Mouse (Mus musculus) E14TG2a.4 (cell line): ENCODE data around the gene Kcnip4.

Experiments
- H3K27me3 ChIP-seq: 2 replicates; pipeline ENCODE4 v1.6.1; 2014; ENCODE audit warnings: low read length, control low read depth; ENCODE audit not compliant: insufficient read depth
- H3K36me3 ChIP-seq: 2 replicates; pipeline ENCODE4 v1.6.1; 2014; ENCODE audit warnings: low read length, control low read depth; ENCODE audit not compliant: insufficient read depth
- H3K4me1 ChIP-seq: replicated peaks from 2 replicates; pipeline ENCODE4 v1.6.1; 2014; ENCODE audit warnings: low read depth, low read length, control low read depth
- H3K4me3 ChIP-seq: replicated peaks from 2 replicates; pipeline ENCODE4 v1.5.1; 2014; ENCODE audit warnings: mild to moderate bottlenecking, low read length
- H3K9me3 ChIP-seq: 2 replicates; pipeline ENCODE4 v1.6.1; 2014; ENCODE audit warnings: low read length, control low read depth
- CTCF ChIP-seq: conservative IDR thresholded peaks from 2 replicates; pipeline ENCODE4 v1.5.1; 2014; ENCODE audit warnings: low read length
- NANOG ChIP-seq: IDR thresholded peaks from 2 replicates; pipeline ENCODE4 v1.6.1; 2014; ENCODE audit warnings: borderline replicate concordance, low read length, mixed read lengths
- POU5F1 ChIP-seq: IDR thresholded peaks from 2 replicates; pipeline ENCODE4 v1.6.1; 2014; ENCODE audit warnings: low read length, borderline replicate concordance

The Kcnip4 gene

DNA sequence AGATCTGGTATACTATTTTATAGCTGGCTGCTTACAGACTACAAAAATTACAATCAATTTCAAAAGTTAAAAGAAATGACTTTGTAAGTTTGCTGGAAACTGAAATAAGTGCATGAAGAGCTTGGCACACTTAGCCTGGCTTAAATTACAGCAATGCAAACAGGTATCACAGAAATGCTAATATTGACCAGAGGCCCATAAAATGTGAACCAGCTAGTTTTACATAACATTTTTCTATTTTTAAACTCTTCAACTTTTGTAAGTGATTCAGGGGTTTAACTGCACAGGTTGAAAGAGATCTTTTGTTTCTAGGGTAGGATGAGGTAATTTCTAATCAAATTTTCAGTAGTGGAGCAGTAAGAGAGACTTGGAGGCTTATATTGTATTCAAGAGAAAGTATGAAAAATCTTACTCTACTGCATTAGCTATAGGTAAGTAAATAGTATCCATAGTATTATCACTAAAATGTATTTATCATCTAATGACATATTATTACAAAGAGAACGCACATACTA lies 535.5 kb downstream of the Kcnip4 start:
- H3K36me3 ChIP-seq = no peaks in the 10 kb centered on the region
- TF ChIP-seq POU5F1 (no peak), NANOG (no peak), CTCF (no peak)
- no peaks in the 10 kb centered on the region for H3K4me1 ChIP-seq
- H3K9me3 ChIP-seq = no peaks in the 10 kb centered on the region
- H3K4me3 ChIP-seq = no peak overlapping the region
- no peaks in the 10 kb centered on the region for H3K27me3 ChIP-seq

DNA sequence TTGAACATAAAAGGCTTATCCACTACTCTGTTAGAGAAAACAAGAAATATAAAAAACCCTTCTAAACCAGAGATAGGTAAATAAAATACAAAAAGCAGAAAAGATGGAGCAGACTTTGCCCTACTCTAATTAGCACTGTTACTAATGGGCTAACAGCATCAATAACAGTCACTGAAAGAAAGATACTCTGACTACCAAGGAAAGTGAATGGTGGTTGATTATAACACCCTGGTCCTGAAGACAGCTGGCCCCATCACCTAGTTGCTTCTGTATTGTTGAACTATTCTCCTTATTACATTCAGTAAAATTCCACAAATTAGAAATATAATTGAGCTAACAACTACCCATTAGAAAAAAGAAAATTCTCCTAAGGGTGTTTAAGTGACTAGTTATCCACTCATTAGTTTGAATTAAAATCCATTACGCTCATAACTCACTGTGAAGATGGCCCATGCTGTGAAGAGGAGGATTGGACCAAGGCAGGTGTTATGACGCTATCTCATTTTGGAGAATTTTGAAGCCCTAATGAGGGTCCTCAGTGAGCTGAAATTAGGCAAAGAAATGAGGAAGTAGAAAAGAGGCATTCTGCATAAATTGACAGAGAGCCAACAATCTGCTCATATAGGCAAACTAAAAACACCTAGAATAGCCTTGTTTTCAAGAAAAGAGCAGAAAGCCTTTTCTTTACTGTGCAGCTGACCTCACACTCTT lies 582.2 kb downstream of the Kcnip4 start:
- Histone ChIP-seq H3K4me1 (no peaks in the 10 kb centered on the region), H3K36me3 (no peaks in the 10 kb centered on the region), H3K27me3 (no peaks in the 10 kb centered on the region), H3K9me3 (no peaks in the 10 kb centered on the region), H3K4me3 (no peak overlapping the region)
- TF ChIP-seq NANOG (no peak), POU5F1 (no peak), CTCF (no peak)

DNA sequence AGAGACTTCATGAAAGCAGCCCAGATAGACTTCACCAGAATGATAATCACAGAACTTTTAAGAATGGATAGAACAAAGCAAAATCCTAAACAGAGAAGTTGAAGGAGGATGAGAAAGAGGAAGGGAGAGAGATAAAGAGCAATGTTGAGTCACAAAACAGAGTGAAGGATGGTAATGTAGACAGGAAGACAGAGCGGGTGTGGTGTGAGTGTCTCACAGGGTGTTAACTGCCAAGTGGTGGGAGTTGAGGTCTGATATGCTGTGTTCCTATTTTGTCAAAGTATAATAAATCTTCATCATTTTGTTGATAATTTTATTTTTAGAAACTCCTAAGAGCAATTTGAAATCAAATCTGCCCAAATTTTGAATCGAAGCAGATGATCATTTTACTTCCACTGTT lies 592.8 kb downstream of the Kcnip4 start:
- Histone ChIP-seq H3K4me1 (no peaks in the 10 kb centered on the region), H3K27me3 (no peaks in the 10 kb centered on the region), H3K4me3 (no peak overlapping the region), H3K9me3 (no peaks in the 10 kb centered on the region), H3K36me3 (no peaks in the 10 kb centered on the region)
- TF ChIP-seq NANOG (no peak), POU5F1 (no peak), CTCF (no peak)

DNA sequence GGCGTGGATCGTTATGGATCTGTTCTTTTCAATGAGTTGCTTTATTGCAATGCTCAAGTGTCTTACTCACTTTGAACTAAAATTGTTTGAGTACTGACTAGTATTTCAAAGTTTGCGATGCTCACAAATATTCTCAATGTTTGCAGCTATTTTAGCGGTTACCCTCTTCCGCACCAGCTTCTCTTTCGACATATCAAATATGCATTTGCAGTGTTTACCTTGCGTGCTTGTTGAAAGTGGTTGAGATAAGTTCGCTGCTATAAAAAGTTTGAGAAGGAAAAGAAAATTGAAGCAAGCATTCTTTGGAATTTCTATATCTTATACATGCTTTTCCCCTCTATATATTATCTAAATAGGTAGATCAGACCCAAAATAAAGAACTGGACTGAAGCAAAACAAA lies 634.5 kb downstream of the Kcnip4 start:
- Histone ChIP-seq H3K27me3 (no peaks in the 10 kb centered on the region), H3K36me3 (no peaks in the 10 kb centered on the region), H3K4me3 (no peak overlapping the region), H3K4me1 (no peaks in the 10 kb centered on the region), H3K9me3 (no peaks in the 10 kb centered on the region)
- TF ChIP-seq CTCF (no peak), NANOG (no peak)

DNA sequence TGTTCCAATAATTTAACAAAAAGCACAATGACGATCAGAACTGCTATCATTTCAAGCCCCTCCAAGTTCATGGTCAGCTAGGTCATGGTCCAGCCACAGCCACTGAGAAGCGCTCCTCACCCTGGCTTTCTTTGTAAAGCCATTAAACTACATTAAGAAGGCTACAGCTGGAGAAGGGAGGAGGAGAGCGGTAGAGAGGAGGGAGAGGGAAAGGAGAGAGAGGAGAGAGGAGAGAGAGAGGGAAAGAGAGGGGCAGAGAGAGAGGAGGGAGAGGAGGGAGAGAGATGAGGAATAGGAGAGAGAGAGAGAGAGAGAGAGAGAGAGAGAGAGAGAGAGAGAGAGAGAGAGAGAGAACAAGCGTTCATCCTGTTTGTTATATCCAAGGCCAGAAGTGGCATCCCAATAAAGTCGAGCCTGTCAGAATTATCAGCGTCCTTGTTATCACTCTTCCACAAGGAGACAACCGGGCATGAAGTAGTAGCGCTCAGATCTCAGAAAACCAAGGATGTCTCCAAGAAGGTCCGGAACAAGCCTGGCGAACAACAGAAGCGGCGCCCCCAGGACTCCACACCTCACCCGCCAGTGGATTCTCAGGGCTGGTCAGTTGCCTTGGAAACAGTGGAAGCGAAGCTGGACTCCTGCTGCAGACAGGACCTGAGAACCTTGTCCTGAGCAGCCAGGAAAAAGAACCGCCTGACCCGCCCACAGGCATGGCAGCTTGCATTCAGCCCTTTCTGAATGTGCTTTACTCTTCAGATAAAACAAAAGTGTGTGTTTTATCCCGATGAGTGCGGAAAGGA lies 635.1 kb downstream of the Kcnip4 start:
- H3K4me3 ChIP-seq = no peak overlapping the region
- H3K4me1 ChIP-seq = no peaks in the 10 kb centered on the region
- H3K27me3 ChIP-seq = no peaks in the 10 kb centered on the region
- TF ChIP-seq CTCF = no peak
- TF ChIP-seq NANOG = no peak
- TF ChIP-seq POU5F1 = no peak
- H3K36me3 ChIP-seq = no peaks in the 10 kb centered on the region
- H3K9me3 ChIP-seq = no peaks in the 10 kb centered on the region

DNA sequence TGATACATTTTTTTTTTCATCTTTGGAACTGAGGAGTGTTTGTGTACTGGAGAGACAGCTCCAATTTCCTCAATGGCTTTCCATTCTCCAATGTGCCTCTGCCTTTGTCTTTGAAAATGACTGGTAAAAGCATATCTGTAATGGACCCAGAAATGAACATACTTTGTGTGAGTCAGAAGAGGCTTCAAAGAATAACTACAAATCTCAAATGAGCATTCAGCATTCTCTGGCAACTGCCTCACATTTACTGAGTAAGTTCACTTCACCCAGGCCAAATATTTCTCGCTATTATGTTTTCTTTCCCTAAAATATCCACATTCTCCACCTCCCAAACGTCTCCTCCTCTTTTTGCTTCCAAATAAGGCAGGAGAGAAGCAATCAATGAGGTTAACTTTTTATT lies 646.6 kb downstream of the Kcnip4 start:
- Histone ChIP-seq H3K36me3 (no peaks in the 10 kb centered on the region), H3K27me3 (no peaks in the 10 kb centered on the region), H3K4me3 (no peak overlapping the region), H3K9me3 (no peaks in the 10 kb centered on the region), H3K4me1 (no peaks in the 10 kb centered on the region)
- TF ChIP-seq POU5F1 (no peak), NANOG (no peak), CTCF (no peak)

DNA sequence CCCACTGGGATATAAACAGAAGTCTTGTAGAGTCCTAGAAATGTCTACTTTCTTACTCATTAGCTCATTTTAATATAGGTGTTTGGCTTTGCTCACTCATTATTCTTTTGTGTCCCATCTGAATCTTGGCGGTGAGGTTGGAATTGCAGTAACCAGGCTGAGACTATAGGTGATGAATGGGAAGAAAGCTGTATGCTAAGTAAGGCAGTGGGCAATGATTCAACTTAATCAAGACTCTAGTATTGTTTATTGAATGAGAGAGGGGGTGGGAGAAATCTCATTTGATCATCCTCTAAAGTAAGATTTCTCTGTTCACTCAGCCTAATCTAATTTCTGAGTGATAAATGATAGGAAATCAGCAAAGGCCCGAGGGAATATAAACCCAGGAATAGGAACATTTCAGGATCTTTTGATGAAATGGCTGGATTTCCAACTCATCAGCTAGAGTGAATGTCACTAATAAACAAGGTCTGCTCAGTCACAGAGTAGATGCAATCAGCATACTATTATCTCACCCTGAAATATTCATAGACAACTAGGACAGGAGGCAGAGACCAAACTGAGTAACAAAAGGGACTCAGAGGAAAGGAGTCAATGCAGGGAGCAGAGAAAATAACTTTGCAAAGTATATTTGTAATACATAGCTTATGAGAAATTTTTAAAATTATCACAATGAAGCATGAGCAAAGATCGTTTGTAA lies 660.3 kb downstream of the Kcnip4 start:
- Histone ChIP-seq H3K36me3 (no peaks in the 10 kb centered on the region), H3K27me3 (no peaks in the 10 kb centered on the region), H3K4me1 (no peaks in the 10 kb centered on the region), H3K9me3 (no peaks in the 10 kb centered on the region), H3K4me3 (no peak overlapping the region)
- TF ChIP-seq POU5F1 (no peak), NANOG (no peak), CTCF (no peak)

DNA sequence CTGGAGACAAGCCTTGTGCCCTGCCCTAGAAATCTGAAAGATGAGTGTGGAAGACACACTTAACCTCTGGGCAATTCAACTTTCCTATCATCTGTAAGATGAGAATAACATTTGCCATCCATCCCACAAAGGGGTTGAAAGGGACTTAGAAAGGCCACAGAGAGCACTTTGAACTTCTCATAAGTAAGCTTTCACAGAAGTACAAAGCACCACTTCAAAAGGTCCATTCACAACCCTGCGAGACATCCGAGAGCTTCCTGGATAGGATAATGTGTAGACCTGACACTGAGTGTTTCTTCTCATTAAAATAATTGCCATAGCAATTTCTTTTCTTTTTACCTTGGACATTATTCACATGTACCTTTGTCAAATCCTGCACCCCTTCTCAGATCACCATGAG lies 683.7 kb downstream of the Kcnip4 start:
- Histone ChIP-seq H3K27me3 (no peaks in the 10 kb centered on the region), H3K4me1 (no peaks in the 10 kb centered on the region), H3K36me3 (no peaks in the 10 kb centered on the region), H3K4me3 (no peak overlapping the region), H3K9me3 (no peaks in the 10 kb centered on the region)
- TF ChIP-seq NANOG = no peak
- no peak for TF ChIP-seq POU5F1
- no peak for TF ChIP-seq CTCF
